ENCODE assay signal across 8 mouse cellular contexts in genomic region chr17:47468063-47468462, GRCm38 (mm10). TPM values are rescaled to one million over a fixed set of nuclear protein-coding genes. Genes with fewer than 3 reads are reported as not detected.
DNase-seq lines count a peak whose midpoint lies in the region; ATAC-seq and TF ChIP-seq lines count a peak whose summit lies in the region.

No protein-coding gene starts in this region.

- peak overlapping the region; percentile 34 for H3K4me2 ChIP-seq in hindbrain, embryonic 12.5 days (replicated peaks)
- peak overlapping the region; percentile 58 for H3K4me2 ChIP-seq in liver, postnatal 0 days (ENCODE audit: low read depth, low read length)

- peak overlapping the region; percentile 67 to 68 for H3K4me3 ChIP-seq in ES-E14 (ENCODE audit: insufficient read depth in 1 of 2, low read depth in 1 of 2, low read length in 2 of 2, poor library complexity in 1 of 2, severe bottlenecking in 1 of 2)
- peak overlapping the region; percentile 23 for H3K4me3 ChIP-seq in hindbrain, embryonic 12.5 days
- no peak overlapping the region for H3K4me3 ChIP-seq in liver, postnatal 0 days (ENCODE audit: low read depth, low read length)

- 15% methylated on average over 13 of the region's 14 CpGs for WGBS in hindbrain, embryonic 12.5 days
- 35% methylated on average over 13 of the region's 14 CpGs for WGBS in liver, postnatal 0 days (ENCODE audit: insufficient replicate concordance)

- peaks cover 0 to 33% of the 10 kb centered on the region in 2 experiments; a peak in 3 of 4 replicates for H3K4me1 ChIP-seq in ES-E14 (ENCODE audit: control insufficient read depth in 2 of 2, insufficient read depth in 2 of 2, low read length in 2 of 2, poor library complexity in 1 of 2)
- H3K4me1 ChIP-seq in hindbrain, embryonic 12.5 days, result peaks cover 11% of the 10 kb centered on the region
- peaks cover 2% of the 10 kb centered on the region for H3K4me1 ChIP-seq in liver, postnatal 0 days (ENCODE audit: insufficient read depth)

- no peak for TF ChIP-seq CTCF in liver, postnatal 0 days (IDR thresholded peaks at IDR 0.05; ENCODE audit: low read depth)

- ATAC-seq in hindbrain, embryonic 12.5 days (ENCODE audit: low FRiP score), result no peak
- no peak for ATAC-seq in liver, postnatal 0 days

- in situ Hi-C loops in ES-E14 (cut with MboI; ENCODE audit: low sequenced_read_pairs in 2 of 2, unreplicated experiment in 2 of 2), result no loop called here

- TF ChIP-seq EP300 in liver, postnatal 0 days (IDR thresholded peaks at IDR 0.05; ENCODE audit: low read depth), result no peak

- no peaks in the 10 kb centered on the region for H3K9me3 ChIP-seq in ES-E14 (ENCODE audit: control insufficient read depth, insufficient read depth, low read depth, low read length)
- H3K9me3 ChIP-seq in hindbrain, embryonic 12.5 days (replicated peaks), result no peaks in the 10 kb centered on the region
- H3K9me3 ChIP-seq in liver, postnatal 0 days (ENCODE audit: low read length), result no peaks in the 10 kb centered on the region

- H3K27ac ChIP-seq in ES-E14 (ENCODE audit: insufficient read depth, low read depth, low read length, poor library complexity, severe bottlenecking), result no peak overlapping the region
- H3K27ac ChIP-seq in hindbrain, embryonic 12.5 days, result no peak overlapping the region
- H3K27ac ChIP-seq in liver, postnatal 0 days (ENCODE audit: low read depth), result no peak overlapping the region

- peak overlapping the region; percentile 59 for H3K9ac ChIP-seq in ES-E14 (ENCODE audit: insufficient read depth, low read depth, low read length, poor library complexity, severe bottlenecking)
- H3K9ac ChIP-seq in hindbrain, embryonic 12.5 days, result no peak overlapping the region
- H3K9ac ChIP-seq in liver, postnatal 0 days (replicated peaks), result peak overlapping the region; percentile 9; the same call in 1 of the 2 replicates

- peak; percentile 93 for DNase-seq in heart, adult 11 months
- no peak for DNase-seq in heart, adult 9 months (ENCODE audit: low spot score in 2 of 2)
- no peak for DNase-seq in ES-E14 (ENCODE audit: low read depth, low spot score)
- no peak for DNase-seq in liver, postnatal 0 days
- no peak for DNase-seq in natural killer cell, adult 2 months (ENCODE audit: low spot score in 2 of 2)
- no peak for DNase-seq in layer of hippocampus, adult 11-12 months (ENCODE audit: low spot score)
- DNase-seq in frontal cortex, postnatal 10 days (ENCODE audit: low spot score in 2 of 2), result no peak

- peaks cover 64% of the 10 kb centered on the region for H3K27me3 ChIP-seq in hindbrain, embryonic 12.5 days
- H3K27me3 ChIP-seq in liver, postnatal 0 days (ENCODE audit: insufficient read depth, low read length), result no peaks in the 10 kb centered on the region

- peaks cover 4% of the 10 kb centered on the region; the same call in 1 of the 2 replicates for H3K36me3 ChIP-seq in ES-E14 (ENCODE audit: control insufficient read depth, insufficient read depth, low read length, poor library complexity, severe bottlenecking)
- H3K36me3 ChIP-seq in hindbrain, embryonic 12.5 days, result no peaks in the 10 kb centered on the region
- peaks cover 3% of the 10 kb centered on the region for H3K36me3 ChIP-seq in liver, postnatal 0 days (replicated peaks; ENCODE audit: insufficient read depth, low read length)

TF ChIP-seq in ES-E14, 5 proteins besides CTCF, POLR2A, EP300 and RAD21:
- TF ChIP-seq MAFK (IDR thresholded peaks at IDR 0.05; ENCODE audit: insufficient read depth, low read depth, low read length) (no peak), ZC3H11A (IDR thresholded peaks at IDR 0.05; ENCODE audit: borderline replicate concordance, low read depth, low read length) (no peak), HCFC1 (IDR thresholded peaks at IDR 0.05; ENCODE audit: borderline replicate concordance, insufficient read depth, low read length) (no peak), ZNF384 (IDR thresholded peaks at IDR 0.05; ENCODE audit: low read depth, low read length) (no peak), CHD2 (IDR thresholded peaks at IDR 0.05; ENCODE audit: low read depth, low read length) (no peak)

RNA-seq across cellular contexts. Expression of gene 1700001C19Rik, which starts 30.9 kb away (rescaled TPM):
- total RNA-seq in ES-E14 (2012; rRNA removed), result 0.85 TPM in 2 replicates
- 0.14 and 0.65 TPM in 2 replicates for polyA plus RNA-seq in hindbrain, embryonic 12.5 days (2016; fragmentation: Nextera tagmentation; extraction: Ambion mirVana)
- 7.5 and 7.8 TPM in 2 replicates for polyA plus RNA-seq in liver, postnatal 0 days (2015; fragmentation: Nextera tagmentation; extraction: Ambion mirVana)

RNA-seq across cellular contexts. Expression of gene AI661453, which starts 31.6 kb away (rescaled TPM):
- total RNA-seq in ES-E14 (2012; rRNA removed), result 1.5 and 2.2 TPM in 2 replicates
- polyA plus RNA-seq in hindbrain, embryonic 12.5 days (2016; fragmentation: Nextera tagmentation; extraction: Ambion mirVana), result 0.28 and 0.34 TPM in 2 replicates
- polyA plus RNA-seq in liver, postnatal 0 days (2015; fragmentation: Nextera tagmentation; extraction: Ambion mirVana), result 1.0 and 1.6 TPM in 2 replicates

RNA-seq across cellular contexts. Expression of gene Taf8, which starts 34.0 kb away (rescaled TPM):
- total RNA-seq in ES-E14 (2012; rRNA removed), result 40.0 and 58.6 TPM in 2 replicates
- 27.5 and 29.5 TPM in 2 replicates for polyA plus RNA-seq in hindbrain, embryonic 12.5 days (2016; fragmentation: Nextera tagmentation; extraction: Ambion mirVana)
- polyA plus RNA-seq in liver, postnatal 0 days (2015; fragmentation: Nextera tagmentation; extraction: Ambion mirVana), result 6.5 and 8.1 TPM in 2 replicates

RNA-seq across cellular contexts. Expression of gene Ccnd3, which starts 36.8 kb away (rescaled TPM):
- total RNA-seq in ES-E14 (2012; rRNA removed), result 125 and 131 TPM in 2 replicates
- polyA plus RNA-seq in hindbrain, embryonic 12.5 days (2016; fragmentation: Nextera tagmentation; extraction: Ambion mirVana), result 177 and 179 TPM in 2 replicates
- polyA plus RNA-seq in liver, postnatal 0 days (2015; fragmentation: Nextera tagmentation; extraction: Ambion mirVana), result 249 and 250 TPM in 2 replicates
